Mouse (Mus musculus) limb, embryonic 13.5 days (tissue): ENCODE data around the gene Gm20425. TPM values are rescaled to one million over a fixed set of nuclear protein-coding genes. Genes with fewer than 3 reads are reported as not detected.

Experiments used
- ATAC-seq: fragments of 200-750 bp; cut with Nextera tagmentation; 2 replicates; pipeline ENCODE4 v1.8.0; 2017; ENCODE audit warnings: low read depth, moderate number of reproducible peaks, moderate TSS enrichment; ENCODE audit not compliant: low FRiP score
- H3K27ac ChIP-seq: fragments of 300-500 bp; sonication (generic); 2 replicates; pipeline ENCODE4 v1.5.1; 2015; ENCODE audit warnings: inconsistent platforms, mild to moderate bottlenecking, moderate library complexity
- H3K27me3 ChIP-seq: fragments of 300-500 bp; sonication (generic); 2 replicates; pipeline ENCODE4 v1.6.1; 2015; ENCODE audit warnings: mild to moderate bottlenecking, inconsistent platforms
- H3K36me3 ChIP-seq: fragments of 300-500 bp; sonication (generic); 2 replicates; pipeline ENCODE4 v1.6.1; 2015; ENCODE audit warnings: inconsistent platforms, mild to moderate bottlenecking, moderate library complexity
- H3K4me1 ChIP-seq: fragments of 300-500 bp; sonication (generic); 2 replicates; pipeline ENCODE4 v1.6.1; 2015; ENCODE audit warnings: inconsistent platforms
- H3K4me2 ChIP-seq: fragments of 300-500 bp; sonication (generic); replicated peaks from 2 replicates; pipeline ENCODE4 v1.6.1; 2015; ENCODE audit warnings: inconsistent platforms, mild to moderate bottlenecking, moderate library complexity
- H3K4me3 ChIP-seq: fragments of 300-500 bp; sonication (generic); 2 replicates; pipeline ENCODE4 v1.5.1; 2015; ENCODE audit warnings: moderate library complexity, mild to moderate bottlenecking, inconsistent platforms
- H3K9ac ChIP-seq: fragments of 300-500 bp; sonication (generic); 2 replicates; pipeline ENCODE4 v1.6.1; 2015; ENCODE audit warnings: mild to moderate bottlenecking, inconsistent platforms
- H3K9me3 ChIP-seq: fragments of 300-500 bp; sonication (generic); 2 replicates; pipeline ENCODE4 v1.6.1; 2016; ENCODE audit warnings: inconsistent platforms
- WGBS: fragments of 180-500 bp; shearing (Covaris S2); methylation state at CpG from one replicate; pipeline ENCODE4 v1.1.7; 2015; 5-methylcytosine and 5-hydroxymethylcytosine counted together
- polyA plus RNA-seq: library from polyadenylated mRNA; unstranded; fragments of >200 nt; fragmentation: Nextera tagmentation; extraction: Ambion mirVana; gene quantifications from 2 replicates; pipeline ENCODE4 v1.2.1, GENCODE M21; 2015

The Gm20425 gene
- polyA plus RNA-seq: 1.2 and 1.3 TPM in 2 replicates

GRCm38 (mm10) chr9:103230151-103230951 is at the start of gene Gm20425, which contains the start of gene Trf:
Gene Gm20425, minus strand, starts transcription at chr9:103230307.
Gene Trf, minus strand, starts transcription at chr9:103230444.
- no peak within 1 kb of the TSS for H3K4me3 ChIP-seq
- no peak within 1 kb of the TSS; the same call in 1 of the 2 replicates for H3K27ac ChIP-seq
- peak within 1 kb of the TSS; percentile 17; the same call in 1 of the 2 replicates for H3K4me2 ChIP-seq
- no peak for ATAC-seq
- H3K4me1 ChIP-seq: peaks cover 11% of the 10 kb centered on the region
- no peaks in the 10 kb centered on the region for H3K27me3 ChIP-seq
- H3K36me3 ChIP-seq: no peaks in the 10 kb centered on the region
- WGBS: 66% methylated on average over 29 of the region's 29 CpGs
- no peaks in the 10 kb centered on the region for H3K9me3 ChIP-seq
- H3K9ac ChIP-seq: peak within 1 kb of the TSS; percentile 1; the same call in 1 of the 2 replicates

DNA sequence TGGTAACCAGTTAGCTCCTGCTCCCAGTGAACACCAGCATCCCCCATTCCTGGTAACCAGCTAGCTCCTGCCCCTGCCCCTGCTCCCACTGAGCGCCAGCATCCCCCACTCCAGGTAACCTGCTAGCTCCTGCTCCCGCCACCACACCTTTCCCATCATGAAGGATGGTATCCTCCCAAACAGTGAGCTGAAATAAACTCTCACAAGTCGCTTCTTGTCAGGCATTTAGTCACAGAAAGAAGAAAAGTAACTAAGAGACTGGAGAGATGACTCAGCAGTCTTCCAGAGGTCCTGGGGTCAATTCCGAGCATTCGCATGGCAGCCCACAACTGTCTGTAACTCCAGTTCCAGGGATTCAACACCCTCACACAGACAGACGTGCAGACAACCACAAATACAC is 46.8 kb upstream of the Gm20425 start:
- 86% methylated on average over 6 of the region's 6 CpGs for WGBS
- ATAC-seq: no peak
- no peak overlapping the region for H3K27ac ChIP-seq
- no peaks in the 10 kb centered on the region for H3K27me3 ChIP-seq
- no peak overlapping the region for H3K9ac ChIP-seq
- H3K9me3 ChIP-seq: no peaks in the 10 kb centered on the region
- no peak overlapping the region for H3K4me2 ChIP-seq
- no peak overlapping the region for H3K4me3 ChIP-seq
- H3K4me1 ChIP-seq: no peaks in the 10 kb centered on the region
- no peaks in the 10 kb centered on the region for H3K36me3 ChIP-seq

GRCm38 (mm10) chr9:103275676-103276075 is 45.6 kb upstream of the Gm20425 start:
- ATAC-seq: no peak
- Histone ChIP-seq H3K4me1 (no peaks in the 10 kb centered on the region), H3K27me3 (no peaks in the 10 kb centered on the region), H3K36me3 (no peaks in the 10 kb centered on the region), H3K9me3 (no peaks in the 10 kb centered on the region), H3K9ac (no peak overlapping the region), H3K4me3 (no peak overlapping the region), H3K4me2 (no peak overlapping the region), H3K27ac (no peak overlapping the region)
- 65% methylated on average over 1 of the region's 1 CpGs for whole genome bisulfite sequencing

DNA sequence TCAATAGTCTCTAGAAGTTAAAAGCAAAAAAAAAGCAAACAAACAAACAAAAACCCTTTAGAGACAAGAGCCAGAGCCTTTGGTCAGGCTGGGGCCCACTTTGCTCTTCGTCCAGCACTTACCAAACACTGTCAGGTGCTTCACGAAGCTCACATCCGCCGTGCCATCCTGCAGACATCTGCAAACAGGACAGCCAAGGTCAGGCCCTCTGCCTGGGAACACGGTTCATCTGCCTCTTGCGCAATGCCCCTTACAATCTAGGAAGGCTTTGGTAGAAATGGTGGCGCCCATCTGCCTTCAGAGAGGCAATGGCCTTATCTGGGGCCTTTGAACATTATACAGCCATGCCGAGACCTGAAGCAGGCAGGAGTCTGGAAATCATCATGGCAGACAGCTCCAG is 44.7 kb upstream of the Gm20425 start:
- no peak overlapping the region for H3K4me3 ChIP-seq
- no peak overlapping the region for H3K4me2 ChIP-seq
- H3K27ac ChIP-seq: no peak overlapping the region
- 70% methylated on average over 8 of the region's 8 CpGs for WGBS
- H3K36me3 ChIP-seq: no peaks in the 10 kb centered on the region
- no peak for ATAC-seq
- H3K9me3 ChIP-seq: no peaks in the 10 kb centered on the region
- H3K27me3 ChIP-seq: no peaks in the 10 kb centered on the region
- H3K9ac ChIP-seq: no peak overlapping the region
- no peaks in the 10 kb centered on the region for H3K4me1 ChIP-seq

DNA sequence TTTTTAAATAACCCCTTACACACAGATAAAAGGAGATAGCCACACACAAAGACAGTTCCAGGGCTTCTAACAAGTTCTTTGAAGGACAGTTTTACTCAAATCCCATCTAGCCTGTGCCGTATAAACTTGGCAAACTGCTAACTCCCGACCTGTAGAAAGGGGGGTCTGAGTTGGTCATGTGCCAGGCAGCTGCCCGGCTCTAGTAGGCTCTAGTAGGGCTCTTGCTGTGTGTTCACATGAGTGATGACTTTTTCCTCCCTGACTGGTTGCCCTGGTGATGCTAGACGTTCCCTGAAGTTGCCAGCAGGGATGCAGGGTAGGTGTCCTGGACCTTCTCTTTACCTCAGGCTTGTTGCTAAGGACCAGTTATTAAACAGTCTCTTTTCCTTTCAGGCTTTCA is 41.0 kb upstream of the Gm20425 start:
- Histone ChIP-seq H3K9me3 (no peaks in the 10 kb centered on the region), H3K4me2 (no peak overlapping the region), H3K27me3 (no peaks in the 10 kb centered on the region), H3K27ac (no peak overlapping the region), H3K4me3 (no peak overlapping the region), H3K9ac (no peak overlapping the region), H3K4me1 (no peaks in the 10 kb centered on the region), H3K36me3 (no peaks in the 10 kb centered on the region)
- WGBS: 12% methylated on average over 4 of the region's 4 CpGs
- no peak for ATAC-seq

GRCm38 (mm10) chr9:103265778-103266177 is 35.7 kb upstream of the Gm20425 start:
- Histone ChIP-seq H3K27me3 (no peaks in the 10 kb centered on the region), H3K9ac (no peak overlapping the region), H3K4me3 (no peak overlapping the region), H3K4me2 (no peak overlapping the region), H3K4me1 (no peaks in the 10 kb centered on the region), H3K36me3 (no peaks in the 10 kb centered on the region), H3K9me3 (no peaks in the 10 kb centered on the region), H3K27ac (no peak overlapping the region)
- ATAC-seq: no peak
- 87% methylated on average over 4 of the region's 4 CpGs for WGBS

DNA sequence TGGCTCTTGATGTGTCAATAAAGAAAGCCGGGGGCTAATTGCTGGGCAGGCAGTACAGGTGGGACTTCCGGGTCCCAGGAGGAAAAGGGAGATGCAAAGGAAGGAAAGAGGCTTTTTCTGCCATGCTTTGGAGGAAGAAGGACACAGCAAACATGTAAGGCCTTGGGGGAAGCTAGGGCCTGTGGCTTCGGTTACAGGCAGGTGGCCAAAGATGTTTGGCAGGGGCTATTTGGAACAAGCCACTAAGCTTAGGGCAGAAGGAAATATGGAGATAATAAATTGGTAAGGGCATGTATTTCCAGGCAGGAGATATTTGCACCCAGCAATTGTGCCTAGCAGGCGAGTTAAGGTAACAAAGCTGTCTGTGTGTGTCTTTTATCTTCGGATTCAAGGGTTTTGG is 22.8 kb upstream of the Gm20425 start:
- no peak overlapping the region for H3K27ac ChIP-seq
- 84% methylated on average over 5 of the region's 5 CpGs for WGBS
- no peak overlapping the region for H3K4me2 ChIP-seq
- no peak overlapping the region for H3K4me3 ChIP-seq
- no peaks in the 10 kb centered on the region for H3K9me3 ChIP-seq
- no peaks in the 10 kb centered on the region for H3K27me3 ChIP-seq
- no peak for ATAC-seq
- H3K36me3 ChIP-seq: no peaks in the 10 kb centered on the region
- no peak overlapping the region for H3K9ac ChIP-seq
- no peaks in the 10 kb centered on the region for H3K4me1 ChIP-seq

DNA sequence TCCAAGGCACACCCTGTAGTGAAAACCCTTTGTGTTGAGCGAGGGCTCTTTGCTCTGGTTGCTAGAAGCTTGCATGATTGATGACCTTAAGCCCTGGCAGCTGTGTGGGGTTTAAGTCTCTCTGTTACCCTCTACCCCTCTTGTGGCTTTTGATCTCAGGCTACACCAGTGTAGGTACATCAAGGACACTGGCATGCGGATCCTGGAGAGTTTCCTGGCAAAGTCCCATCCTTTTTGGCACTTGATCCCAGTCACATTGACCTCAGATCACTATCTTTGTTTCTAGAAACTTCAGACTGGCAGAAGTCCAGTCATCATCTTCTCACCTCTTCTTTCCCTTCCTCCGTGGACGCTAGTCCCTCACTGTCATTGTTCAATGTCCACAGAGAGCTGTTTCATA is 18.5 kb upstream of the Gm20425 start:
- WGBS: 52% methylated on average over 4 of the region's 4 CpGs
- no peak for ATAC-seq
- H3K36me3 ChIP-seq: no peaks in the 10 kb centered on the region

GRCm38 (mm10) chr9:103246526-103247168 is 16.5 kb upstream of the Gm20425 start:
- Histone ChIP-seq H3K36me3 (no peaks in the 10 kb centered on the region), H3K4me3 (no peak overlapping the region), H3K27ac (no peak overlapping the region), H3K4me1 (no peaks in the 10 kb centered on the region), H3K9ac (no peak overlapping the region), H3K27me3 (no peaks in the 10 kb centered on the region), H3K4me2 (no peak overlapping the region), H3K9me3 (no peaks in the 10 kb centered on the region)
- ATAC-seq: no peak
- 82% methylated on average over 8 of the region's 8 CpGs for WGBS

More for the DNA sequence above, 18.5 kb upstream of the Gm20425 start:
- Histone ChIP-seq H3K4me1 (no peaks in the 10 kb centered on the region), H3K4me2 (no peak overlapping the region), H3K9me3 (no peaks in the 10 kb centered on the region), H3K9ac (no peak overlapping the region), H3K27me3 (no peaks in the 10 kb centered on the region), H3K27ac (no peak overlapping the region), H3K4me3 (no peak overlapping the region)

DNA sequence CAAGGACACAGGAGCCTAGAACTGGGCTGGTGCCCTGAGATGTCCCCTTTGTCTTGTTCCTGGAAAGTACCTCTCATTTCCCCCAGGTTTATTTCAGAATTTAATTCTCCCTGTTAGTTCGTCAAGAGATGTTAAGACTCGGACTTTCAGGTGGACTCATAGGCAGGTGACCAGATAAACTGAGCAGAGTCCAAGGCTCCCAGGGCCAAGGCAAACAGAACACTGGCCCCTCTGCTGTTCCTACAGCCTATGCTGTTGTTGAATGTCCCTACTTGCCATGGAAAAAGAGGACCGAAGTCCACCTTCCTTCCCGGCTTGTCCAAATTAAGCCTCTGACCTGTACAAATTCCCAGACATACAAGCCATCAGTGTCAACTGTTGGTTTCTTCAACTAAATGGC is 13.5 kb upstream of the Gm20425 start:
- H3K9ac ChIP-seq: no peak overlapping the region
- ATAC-seq: no peak
- no peak overlapping the region for H3K4me2 ChIP-seq
- 91% methylated on average over 4 of the region's 4 CpGs for WGBS
- H3K36me3 ChIP-seq: no peaks in the 10 kb centered on the region
- no peaks in the 10 kb centered on the region for H3K4me1 ChIP-seq
- no peaks in the 10 kb centered on the region for H3K27me3 ChIP-seq
- no peak overlapping the region for H3K27ac ChIP-seq
- no peak overlapping the region for H3K4me3 ChIP-seq
- no peaks in the 10 kb centered on the region for H3K9me3 ChIP-seq

- Histone ChIP-seq H3K4me2 (no peak overlapping the region), H3K4me3 (no peak overlapping the region), H3K27me3 (no peaks in the 10 kb centered on the region), H3K4me1 (no peaks in the 10 kb centered on the region), H3K9ac (no peak overlapping the region), H3K36me3 (no peaks in the 10 kb centered on the region), H3K27ac (no peak overlapping the region), H3K9me3 (no peaks in the 10 kb centered on the region)
- ATAC-seq: no peak
- 78% methylated on average over 2 of the region's 2 CpGs for WGBS
Measured at GRCm38 (mm10) chr9:103241206-103241605, 11.1 kb upstream of the Gm20425 start.

GRCm38 (mm10) chr9:103239471-103239870 is 9.4 kb upstream of the Gm20425 start:
- Histone ChIP-seq H3K27me3 (no peaks in the 10 kb centered on the region), H3K4me2 (no peak overlapping the region), H3K27ac (no peak overlapping the region), H3K4me1 (peaks cover 5% of the 10 kb centered on the region), H3K9ac (no peak overlapping the region), H3K9me3 (no peaks in the 10 kb centered on the region), H3K4me3 (no peak overlapping the region), H3K36me3 (no peaks in the 10 kb centered on the region)
- WGBS: 78% methylated on average over 6 of the region's 6 CpGs
- no peak for ATAC-seq
